Mouse (Mus musculus) heart, postnatal 0 days (tissue): ENCODE data around the gene Tenm3.

Experiments used
- CTCF ChIP-seq: IDR thresholded peaks from 2 replicates; pipeline ENCODE4 v1.5.1; 2016; ENCODE audit warnings: antibody characterized with exemption, control low read depth, low read depth
- EP300 ChIP-seq: IDR thresholded peaks from 2 replicates; pipeline ENCODE4 v1.6.1; 2016; ENCODE audit warnings: antibody characterized with exemption, low read depth

DNA sequence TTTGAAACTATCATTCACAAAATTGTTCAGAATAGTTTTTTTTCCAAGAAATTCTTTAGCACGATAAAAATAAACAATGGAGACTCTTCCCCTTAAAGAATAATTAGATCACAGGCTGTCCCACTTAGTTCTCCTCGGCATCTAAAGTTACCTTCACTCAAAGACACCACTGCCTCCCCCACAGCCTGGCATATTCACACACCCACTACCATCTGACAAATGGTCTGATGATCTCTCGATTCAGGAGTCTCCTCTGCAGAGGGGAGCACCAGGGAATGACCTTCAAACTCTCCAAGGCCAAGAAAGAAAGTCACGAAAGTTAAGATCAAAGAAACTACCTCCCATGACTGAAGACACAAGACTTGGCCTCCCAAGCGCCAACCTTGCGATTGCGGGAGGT lies 329.9 kb downstream of the Tenm3 start:
- TF ChIP-seq EP300 (no peak), CTCF (no peak)
